Mouse (Mus musculus) kidney, postnatal 10 days (tissue): ENCODE data around the gene B4galt2.

Experiments
- DNase-seq: peaks from one replicate; pipeline ENCODE4 v3.0.0; 2021; ENCODE audit warnings: mixed read lengths

The B4galt2 gene

DNA sequence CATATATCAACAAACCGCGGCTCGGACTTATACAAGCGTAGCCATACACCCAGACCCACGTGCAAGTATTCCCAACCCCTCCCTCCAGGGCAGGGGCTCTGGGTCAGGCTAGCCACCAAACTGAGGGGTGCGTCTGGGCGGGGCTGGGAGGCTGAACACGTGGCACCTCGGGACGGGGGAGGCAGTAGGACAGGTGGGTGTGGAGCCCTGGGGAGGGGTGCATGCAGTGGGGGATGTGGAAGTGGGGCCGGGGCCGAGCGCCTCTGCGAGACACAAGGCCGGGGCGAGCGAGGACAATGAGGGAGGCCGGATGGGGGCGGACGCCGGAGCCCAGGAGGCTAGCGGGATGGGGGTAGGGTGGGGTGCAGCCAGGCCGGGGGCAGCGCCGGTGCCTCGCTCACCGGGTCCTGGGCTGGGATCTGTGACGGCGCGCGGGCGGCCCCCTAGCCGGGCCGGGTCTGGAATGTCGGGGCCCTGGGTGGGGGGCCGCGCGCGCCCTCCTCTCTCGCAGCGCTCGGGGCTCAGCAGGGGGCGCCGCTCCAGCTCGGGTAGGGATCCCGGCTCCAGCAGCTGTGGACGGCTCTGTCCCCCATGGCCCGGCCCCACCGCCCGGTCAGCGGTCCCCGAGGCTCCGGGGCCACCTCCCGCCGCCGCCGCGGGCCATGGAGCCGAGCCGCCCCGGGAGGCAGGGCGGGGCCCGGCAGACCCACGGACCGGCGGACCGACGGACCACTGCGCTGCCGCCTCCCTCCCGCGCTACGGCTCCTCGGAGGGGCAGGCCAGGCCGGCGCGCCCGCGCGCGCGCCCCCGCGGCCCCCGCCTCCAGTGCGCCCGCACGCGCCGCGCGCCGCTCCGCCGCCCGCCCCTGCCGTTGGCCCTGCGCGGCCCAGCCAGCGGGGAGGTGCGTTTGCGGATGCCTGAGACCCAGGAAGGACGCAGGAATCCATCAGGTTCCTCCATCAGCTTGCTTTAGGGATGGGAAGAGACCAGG lies at the start of gene B4galt2:
TSS of gene B4galt2 (minus strand) at position 787 of the 991 bp plus-strand sequence.
- peak; percentile 79 for DNase-seq

DNA sequence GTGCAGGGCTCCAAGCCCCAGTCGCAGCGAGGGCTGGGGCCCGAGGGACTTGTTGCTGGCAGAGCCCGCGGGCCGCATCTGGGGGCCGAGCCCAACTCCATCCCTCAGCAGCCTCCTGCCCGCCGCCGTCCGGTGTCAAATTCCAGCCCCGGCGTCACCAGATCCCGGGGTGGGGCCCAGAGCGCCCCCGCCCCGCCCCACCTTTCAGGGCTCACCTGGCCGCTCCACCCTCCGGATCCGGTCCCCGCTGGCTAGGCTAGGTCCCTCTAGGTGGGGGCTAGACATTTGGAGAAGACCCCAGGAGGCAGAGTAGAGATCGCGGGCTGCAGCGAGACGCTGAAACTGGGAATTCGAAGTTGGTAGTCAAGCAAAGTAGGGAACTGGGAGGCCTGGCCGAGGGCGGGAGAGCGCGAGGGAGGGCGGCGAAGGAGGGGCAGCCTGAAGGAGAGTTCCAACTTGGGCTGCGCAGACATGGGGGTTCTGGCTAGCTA lies 46.1 kb upstream of the B4galt2 start, which contains the start of gene Artn:
TSS of gene Artn (minus strand) at position 373 of the 491 bp plus-strand sequence.
- peak; percentile 82 for DNase-seq

DNA sequence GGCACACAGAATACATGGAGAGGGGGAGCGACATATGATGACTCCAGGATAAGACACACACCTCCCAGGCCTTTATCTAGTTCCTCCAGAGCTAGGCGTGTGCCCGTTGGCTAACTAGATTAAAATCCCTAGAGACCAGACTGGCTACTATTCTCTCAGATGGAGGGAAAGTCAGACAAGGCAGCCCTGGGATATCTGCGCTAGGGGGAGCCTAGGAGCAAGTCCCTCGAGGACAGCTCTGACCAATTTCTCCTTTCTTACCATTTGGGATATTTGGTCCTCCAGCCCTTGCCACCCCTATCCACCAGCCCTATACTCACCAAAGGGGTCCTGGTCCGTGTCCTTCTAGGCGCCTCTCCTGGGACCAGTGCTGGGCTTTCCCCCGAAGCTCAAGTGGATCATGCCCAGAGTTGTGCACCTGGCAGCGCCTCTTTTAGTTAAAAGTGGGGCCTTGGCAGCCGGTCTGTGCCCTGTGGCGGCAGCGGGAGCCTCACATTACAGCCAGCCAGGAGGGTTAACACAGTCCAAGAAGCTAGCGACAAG lies 45.5 kb upstream of the B4galt2 start:
- DNase-seq: peak; percentile 81

DNA sequence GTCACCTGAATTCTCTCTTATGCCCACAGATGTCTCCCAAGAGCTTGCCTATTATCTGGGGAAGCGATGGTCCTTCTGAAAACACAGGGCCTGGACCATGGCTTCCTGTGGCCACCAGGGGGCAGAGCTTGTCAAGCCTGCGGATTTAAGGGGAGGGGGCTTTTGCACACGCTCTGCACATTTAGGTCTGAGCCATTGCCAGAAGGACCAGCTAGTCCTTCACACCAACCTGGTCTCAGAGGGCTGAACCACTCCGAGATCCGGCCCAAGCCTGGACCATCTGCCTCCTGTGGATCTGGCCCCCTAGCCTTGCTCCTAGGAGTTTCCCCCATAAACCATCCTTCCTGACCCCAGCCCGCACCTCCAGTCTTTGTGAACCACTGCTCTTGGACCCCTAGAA lies 44.9 kb upstream of the B4galt2 start:
- peak; percentile 62 for DNase-seq

DNA sequence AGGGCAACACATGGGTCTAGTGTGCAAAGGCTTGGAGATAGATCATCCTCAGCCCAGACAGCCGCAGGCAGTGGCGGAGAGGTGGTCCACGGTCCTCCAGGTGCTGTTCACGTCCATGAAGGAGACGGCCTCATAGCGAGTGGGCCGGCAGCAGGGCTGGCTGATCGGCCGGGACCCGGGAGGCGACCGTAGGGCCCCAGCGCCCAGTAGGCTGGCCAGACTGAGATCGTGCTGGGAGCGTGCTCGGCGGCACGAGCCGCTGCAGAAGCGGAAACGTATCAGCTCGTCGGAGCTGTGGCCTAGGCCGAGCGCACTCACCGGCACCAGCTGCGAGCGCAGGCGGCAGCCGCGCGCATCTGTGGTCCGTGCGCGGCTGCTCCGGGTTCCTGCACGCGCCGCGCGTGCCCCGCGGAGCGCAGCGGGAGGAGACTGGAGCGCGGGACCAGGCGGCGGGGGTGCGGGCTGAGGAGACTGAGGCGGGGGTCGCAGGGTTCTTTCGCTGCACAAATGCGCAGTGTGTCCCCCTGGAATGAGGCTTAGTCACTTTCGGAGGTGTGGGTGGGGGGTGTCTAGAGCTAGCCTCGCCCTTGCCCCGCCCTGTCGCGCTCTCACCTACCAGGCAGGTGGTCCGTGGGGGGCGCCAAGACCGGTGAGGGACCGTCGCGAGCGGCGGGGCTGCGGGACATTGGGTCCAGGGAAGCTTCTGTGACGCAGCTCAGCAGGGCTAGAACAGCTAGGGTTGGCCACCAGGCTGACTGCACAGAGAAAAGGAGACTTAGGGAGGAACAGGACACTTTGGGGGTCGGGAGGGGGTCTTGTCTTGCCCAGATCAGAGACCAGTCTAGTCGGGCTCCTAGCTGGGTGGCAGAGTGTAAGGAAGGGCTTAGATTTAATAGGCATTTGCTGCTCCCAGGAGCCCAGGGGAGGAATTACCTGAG lies 43.5 kb upstream of the B4galt2 start:
- peak; percentile 73 for DNase-seq

DNA sequence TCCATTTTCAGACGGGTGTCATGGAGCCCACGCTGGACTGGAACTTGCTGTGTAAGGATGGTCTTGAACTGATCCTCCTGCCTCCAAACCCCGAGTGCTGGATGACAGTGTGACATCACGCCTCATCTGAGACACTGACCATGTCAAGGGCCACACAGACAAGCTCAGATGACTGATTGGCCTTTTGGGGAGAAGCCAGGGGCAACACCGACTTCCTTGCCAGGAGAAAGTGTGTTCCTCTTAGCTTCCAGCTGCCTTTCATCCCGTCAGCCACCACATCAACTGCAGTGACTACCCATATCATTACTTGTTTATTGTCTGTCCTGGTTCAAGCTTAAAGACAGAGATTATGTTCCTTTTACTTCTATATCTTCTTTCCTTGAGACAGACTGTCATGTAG lies 41.6 kb upstream of the B4galt2 start:
- DNase-seq: no peak

DNA sequence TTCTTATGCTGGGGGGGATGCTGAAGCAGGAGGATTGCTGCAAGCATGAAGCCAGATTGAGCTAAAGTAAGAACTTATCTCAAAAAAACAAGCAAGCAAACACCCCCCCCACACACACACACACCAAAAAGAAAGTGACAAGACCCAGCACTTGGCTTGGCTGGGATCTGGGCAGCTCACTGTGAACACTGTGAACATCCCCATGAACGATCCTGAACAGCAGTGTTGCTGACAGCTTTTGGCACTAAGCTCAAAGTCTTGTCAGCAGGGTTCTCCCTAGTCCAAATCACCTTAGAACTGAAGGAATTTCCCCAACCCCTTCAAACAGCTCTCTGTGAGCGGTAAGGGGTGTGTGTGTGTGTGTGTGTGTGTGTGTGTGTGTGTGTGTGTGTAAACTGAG lies 40.2 kb upstream of the B4galt2 start:
- DNase-seq: no peak

DNA sequence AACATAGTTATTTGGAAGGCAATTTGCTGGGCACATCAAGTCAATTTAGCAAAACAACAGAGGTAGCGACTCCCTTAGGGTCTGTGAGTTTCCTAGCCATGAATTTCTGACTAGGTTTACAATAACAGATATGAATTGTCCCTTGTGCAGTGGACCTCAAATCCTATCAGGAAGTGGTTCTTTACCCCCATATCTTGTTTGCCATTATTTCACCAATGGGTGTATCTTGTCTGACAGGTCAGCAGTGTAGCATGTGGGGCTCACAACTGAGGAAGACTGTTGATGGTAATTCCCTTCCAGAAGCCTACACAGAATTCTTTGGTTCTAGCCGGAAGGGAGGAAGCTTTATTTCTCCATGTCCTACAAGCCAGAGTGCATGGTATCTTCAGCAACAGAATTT lies 38.1 kb upstream of the B4galt2 start:
- no peak for DNase-seq

DNA sequence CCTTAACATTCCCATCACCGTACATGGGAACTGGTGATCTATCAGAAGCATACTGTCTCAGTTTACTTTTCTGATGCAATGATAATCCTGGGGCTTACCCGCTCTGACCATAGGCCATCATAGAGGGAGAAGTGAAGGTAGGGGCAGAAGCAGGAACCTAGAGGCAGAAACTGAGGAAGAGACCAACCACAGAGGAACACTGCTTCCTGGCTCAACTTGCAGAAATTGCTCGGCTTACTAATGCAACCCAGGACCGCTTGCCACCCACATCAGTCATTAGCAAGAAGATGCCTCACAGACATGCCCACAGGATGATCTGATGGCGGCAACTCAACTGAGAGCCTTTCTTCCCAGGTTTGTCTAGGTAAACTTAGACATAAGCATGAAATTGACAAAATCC lies 35.5 kb upstream of the B4galt2 start:
- no peak for DNase-seq

DNA sequence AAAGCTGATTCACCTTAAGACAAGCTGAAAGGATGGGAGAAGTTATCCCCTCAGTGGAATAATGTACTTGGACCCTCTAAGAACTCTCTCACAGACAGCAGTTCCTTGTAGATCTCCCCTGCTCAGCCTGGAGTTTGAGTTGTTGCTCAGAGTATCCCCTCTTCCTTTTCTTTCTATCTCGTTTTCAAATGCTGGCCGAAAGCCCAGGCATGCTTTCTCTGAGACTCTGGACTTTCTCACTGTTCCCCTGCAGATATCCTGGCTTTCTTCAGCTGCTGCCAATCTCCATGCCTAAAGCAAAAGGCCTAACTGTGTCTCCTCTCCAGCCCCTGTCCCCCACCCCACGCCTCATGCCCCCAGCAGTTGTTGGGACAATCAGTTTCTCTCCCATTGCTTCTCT lies 35.0 kb upstream of the B4galt2 start:
- peak; percentile 64 for DNase-seq

DNA sequence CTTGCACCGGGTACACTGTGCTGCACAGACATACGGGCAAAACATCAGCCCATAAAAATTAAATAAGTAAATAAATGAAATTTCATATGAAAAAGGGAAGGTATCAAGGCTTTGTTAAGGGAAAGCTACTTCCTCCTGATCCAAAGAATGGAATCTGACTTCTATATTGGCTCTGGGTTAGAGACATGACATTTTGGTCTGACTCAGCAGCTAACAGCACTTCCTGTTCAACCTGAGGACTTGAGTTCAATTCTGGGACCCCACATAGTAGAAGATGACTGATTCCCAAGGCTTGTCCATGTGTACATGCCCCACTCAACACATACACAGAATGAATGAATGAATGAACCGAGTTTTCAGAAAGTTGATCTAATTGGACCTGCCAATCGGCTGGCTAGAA lies 34.6 kb upstream of the B4galt2 start:
- DNase-seq: no peak

DNA sequence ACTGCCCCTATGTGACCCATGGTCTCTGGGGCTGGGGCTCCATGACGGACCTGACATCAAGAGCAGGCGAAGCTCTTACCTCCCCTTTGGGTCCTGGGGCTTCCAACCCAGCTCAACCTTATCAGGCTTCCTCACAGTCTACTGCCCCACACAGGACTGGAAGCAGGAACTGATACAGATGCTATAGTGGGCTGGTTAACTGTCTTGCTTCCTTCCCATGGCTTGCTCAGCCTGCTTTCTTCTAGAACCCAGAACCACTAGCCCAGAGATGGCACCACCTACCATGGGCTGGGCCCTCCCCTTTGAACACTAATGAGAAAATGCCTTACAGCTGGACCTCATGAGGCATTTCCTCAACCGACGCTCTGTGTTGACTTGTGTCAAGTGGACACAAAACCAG lies 34.1 kb upstream of the B4galt2 start:
- DNase-seq: no peak

DNA sequence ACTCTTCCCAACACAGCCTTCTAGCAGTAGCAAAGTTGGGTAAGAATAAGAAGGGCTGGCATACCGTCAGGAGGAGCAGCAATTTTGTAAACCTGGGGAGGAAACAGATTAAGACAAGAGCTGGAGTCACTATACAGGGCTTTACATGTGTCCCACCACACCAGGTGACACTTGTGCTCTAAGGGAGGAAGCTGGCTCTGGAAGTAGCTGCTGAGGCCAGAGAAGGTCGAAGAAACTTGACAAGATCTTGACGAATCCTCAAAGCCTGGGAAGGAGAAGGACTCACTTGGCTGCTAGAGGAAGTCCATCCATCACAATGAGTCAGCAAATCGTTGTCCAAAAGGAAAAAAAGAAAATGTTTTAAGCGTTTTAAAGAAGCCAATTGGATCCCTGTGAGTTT lies 33.1 kb upstream of the B4galt2 start:
- DNase-seq: no peak

DNA sequence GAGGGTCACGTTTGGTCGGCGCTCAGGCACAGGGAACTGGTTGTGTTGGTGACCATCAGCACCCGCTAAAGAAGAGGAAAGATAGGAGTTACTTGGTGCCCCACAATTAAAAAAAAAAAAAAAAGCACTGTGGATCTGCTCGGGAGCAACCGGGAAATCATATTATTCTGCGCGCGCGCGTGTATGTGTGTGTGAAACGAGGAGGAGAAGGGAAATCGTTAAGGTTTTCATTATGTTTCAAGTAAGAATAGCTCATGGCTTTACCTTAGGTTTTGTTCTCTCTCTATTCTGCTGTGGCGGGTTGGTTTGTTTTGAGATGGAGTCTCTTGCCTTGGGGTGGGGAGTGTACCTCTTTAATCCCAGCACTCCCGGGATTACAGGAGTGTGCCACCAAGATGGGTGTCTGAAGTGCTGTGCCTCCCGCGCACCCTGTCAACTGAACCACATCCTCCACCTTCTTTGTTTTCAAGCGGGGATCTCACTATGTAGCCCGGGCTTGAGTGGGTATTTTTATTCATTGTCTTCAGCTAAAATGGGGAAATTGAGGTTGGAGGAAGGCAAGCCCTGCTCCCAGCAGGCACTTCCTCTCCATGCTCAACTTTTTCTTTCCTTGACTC lies 32.3 kb upstream of the B4galt2 start:
- no peak for DNase-seq

DNA sequence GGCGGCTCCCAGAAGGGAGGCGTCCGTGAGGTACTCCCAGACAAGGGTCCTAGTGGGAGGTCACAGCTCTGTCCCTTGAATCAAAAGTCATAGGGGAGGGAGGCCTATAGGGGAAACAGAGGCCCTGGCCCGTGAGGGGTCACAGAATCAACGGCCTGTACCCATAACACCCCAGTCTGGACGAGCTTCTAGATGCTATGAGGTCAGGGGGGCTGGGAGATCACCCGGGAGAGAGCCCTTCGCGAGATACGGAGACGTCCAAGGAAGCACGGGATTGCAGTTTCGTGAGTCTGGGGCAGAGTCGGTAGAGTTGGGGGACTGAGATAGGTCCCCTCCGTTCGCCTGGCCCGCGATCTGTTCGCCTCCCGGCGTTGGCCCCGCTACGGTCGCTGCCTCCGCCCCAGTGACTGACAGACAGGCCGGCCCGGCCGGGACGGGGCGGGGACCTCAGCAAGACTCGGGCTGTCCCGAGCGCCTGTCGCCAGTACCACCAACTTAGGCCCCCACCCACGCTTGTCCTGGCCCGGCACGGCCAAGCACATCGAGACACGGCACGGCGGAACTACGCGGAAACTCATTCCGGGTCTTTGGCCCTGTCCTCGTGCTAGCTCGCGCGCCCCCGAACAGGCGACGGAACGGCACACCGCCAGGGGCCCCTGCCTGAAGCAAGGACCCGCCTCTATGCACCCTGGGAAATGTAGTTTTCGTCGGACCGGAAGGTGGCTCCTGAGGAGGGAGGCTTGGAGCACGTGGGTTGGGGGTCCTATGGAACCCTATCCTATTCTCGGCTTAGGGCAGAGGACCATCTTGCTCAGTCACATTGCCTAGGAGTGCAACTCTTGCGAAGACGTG lies 31.5 kb upstream of the B4galt2 start, which contains the start of gene Ipo13:
TSS of gene Ipo13 (minus strand) at position 409 of the 852 bp plus-strand sequence.
- DNase-seq: peak; percentile 94

DNA sequence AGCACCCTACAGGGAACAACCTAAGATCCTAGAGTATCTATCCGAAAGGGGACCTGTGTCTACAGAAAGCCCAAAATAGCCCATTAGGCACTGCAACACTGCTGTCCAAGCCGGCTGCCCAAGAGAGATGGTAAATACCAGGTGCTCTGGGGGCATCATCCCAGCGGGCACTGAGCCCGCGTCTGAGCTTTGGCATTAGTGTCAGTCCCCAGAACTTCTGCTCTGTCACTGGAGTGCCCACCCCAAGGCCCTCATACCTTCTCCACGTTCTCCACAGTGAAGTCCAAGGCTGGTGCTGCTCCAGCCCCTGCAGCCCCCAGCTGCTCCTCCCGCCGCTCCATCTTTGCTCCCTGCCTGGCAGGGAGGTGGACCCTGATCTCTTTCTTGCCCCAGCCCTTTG lies 30.7 kb upstream of the B4galt2 start:
- DNase-seq: no peak

DNA sequence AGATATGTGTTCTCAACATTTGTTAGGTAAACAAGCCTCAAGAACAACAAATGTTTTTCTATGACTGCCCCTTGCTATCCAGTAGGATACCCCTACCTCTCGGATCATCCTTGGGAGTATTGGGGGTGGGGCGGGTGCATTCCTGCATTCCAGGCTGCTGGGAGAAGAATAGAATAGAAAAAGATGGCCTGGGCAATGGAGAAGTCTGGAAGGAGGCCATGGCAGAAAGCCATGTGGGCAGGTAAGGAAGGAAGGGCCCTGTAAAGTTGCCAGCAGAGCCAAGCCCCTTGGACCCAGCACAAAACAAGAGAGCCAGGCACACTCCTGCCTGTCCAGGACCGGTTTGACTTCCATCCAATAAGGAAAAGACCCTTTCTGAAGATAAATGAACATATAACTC lies 30.1 kb upstream of the B4galt2 start:
- DNase-seq: peak; percentile 71

DNA sequence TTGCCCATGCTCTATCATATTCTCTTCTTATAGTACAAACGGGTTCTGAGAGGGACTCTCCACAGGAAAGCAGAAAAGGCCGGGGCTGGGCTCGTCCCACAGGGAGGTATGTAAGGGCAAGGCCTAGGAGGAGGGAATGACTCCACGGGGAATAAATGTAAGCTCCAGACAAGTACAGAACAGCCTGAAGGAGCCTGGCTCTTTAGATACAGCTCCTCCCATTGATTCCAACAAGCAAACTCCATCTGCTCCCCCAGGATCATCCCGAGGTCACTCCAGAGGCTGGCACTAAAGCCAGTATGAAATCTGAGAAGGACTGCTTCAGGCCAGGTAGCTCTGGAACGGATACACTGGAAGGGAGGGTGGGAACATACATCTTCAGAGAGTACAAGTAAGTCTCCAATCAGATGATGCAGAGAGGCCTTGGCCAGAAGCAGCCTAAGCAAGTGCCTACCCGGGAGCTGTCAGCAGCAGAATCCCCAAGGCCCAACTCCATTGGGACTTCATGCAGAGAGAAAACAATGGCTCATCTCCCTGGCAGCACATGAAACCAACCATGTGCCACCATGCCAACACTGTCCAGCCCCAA lies 29.5 kb upstream of the B4galt2 start:
- DNase-seq: no peak

DNA sequence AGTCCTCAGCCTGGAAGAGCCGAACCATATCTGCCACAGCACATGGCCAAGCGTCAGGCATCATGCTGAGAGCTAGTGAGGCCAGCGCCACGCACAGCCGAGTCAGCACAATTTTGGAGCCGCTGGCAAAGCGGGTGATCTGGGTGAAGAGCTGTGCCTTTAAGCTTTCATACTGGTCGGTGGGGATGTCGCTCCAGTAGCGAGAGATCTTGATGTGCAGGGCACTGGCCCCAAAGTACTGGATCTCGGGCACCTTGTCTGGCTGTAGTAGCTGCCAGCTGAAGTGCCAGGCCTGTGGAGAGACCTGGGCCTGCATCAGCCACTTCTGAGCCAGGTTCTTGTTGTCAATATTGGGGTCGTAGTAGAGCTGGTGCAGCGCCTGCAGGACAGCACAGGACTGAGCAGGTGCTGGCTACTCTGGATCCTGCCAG lies 28.9 kb upstream of the B4galt2 start:
- no peak for DNase-seq

DNA sequence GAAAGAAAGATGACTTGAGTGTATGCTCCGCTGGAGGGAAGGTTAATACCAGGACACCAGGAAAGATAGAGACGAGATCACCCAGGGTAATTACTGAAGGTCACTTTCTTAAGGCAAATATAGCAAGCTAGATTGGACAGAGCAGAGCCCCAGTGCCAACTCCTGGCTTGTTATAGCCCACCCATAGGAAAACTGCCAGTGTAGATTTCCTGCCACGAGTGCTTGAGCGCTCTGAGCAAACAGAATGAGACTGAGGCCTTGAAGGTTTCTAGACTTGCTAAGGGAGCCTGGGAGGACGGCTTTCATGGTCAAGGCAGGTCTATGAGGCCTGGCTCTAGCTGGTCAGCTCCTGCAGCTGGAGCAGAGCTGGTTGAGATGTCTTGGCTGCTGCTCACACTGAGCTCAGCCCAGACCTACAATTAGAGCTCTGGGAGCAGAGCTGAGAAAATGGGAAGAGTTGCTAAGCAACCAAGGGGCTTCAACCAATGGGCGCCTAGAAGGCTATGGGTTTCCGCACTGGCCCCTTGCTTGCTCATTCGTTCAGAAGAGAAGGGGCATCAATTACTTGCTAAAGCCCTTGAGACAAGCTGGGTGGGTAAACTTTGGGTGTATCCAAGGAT lies 25.7 kb upstream of the B4galt2 start:
- DNase-seq: no peak
